Mouse (Mus musculus): ENCODE results near the gene Gm9999.

DNA sequence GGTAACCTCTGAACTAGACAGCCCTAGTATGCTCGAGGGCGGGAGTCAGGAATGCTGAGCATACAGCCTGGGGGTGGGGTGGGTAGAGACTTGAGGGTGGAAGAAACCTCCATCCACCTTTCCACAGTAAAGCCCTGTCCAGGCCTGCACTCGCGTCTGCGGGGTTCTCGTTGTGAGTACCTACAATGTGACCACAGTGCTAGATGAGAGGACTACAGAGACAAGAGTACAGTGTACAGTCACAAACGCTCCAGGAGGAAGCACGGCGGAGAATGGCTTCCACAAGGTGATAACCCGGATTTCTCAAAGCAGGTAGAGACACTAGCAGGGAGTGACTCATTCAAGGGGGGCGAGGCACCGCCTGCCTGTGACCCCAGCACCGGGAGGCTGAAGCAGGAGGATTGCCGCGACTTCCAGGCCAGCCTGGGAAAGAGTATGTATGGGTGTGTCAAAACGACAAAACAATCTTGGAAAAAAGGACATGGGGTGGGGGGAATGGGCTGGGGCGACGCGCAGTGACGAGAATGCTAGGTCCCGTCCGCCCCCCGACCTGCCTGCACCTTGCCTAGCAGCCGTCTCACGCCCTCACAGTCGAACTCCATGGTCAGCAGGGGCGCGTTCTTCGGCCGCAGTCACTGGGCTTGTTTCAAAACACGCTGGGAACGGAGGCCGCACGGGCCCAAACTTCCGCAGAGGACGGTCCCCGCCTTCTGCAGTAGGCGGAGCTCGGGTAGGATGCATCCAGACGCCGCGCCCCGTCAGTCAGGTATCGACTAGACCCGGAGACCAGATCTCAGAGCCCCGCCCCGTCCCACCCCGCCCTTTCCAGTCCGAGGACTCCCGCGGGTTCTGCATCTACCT is 25.3 kb upstream of the Gm9999 start, which contains the start of gene Uevld:
- TF ChIP-seq MYOD1 (IDR thresholded peaks at IDR 0.05; ENCODE audit: control insufficient read depth in 1 of 3, insufficient read length in 2 of 3, low read depth in 2 of 3) (no peak), POLR2AphosphoS2 (IDR thresholded peaks at IDR 0.05; ENCODE audit: insufficient read length, low read depth) (peak; percentile 88), POLR2A (IDR thresholded peaks at IDR 0.05; ENCODE audit: insufficient read length, low read depth) (peak; percentile 89), E2F4 (IDR thresholded peaks at IDR 0.05; ENCODE audit: insufficient read depth) (peak; percentile 63), USF1 (IDR thresholded peaks at IDR 0.05; ENCODE audit: low read depth) (no peak), REST (IDR thresholded peaks at IDR 0.05; ENCODE audit: insufficient read depth, insufficient read length) (no peak), TCF12 (IDR thresholded peaks at IDR 0.05; ENCODE audit: insufficient read depth, poor library complexity, severe bottlenecking) (no peak)

Measured in myocyte (in vitro differentiated cells).